Mouse (Mus musculus) liver, postnatal 0 days (tissue): ENCODE results near the gene Atp6v0b.

Source experiments
- CTCF ChIP-seq: sonication (generic); IDR thresholded peaks from 2 replicates; pipeline ENCODE4 v1.5.1; 2016; ENCODE audit warnings: antibody characterized with exemption, low read depth
- EP300 ChIP-seq: IDR thresholded peaks from 2 replicates; pipeline ENCODE4 v1.6.1; 2016; ENCODE audit warnings: antibody characterized with exemption, low read depth, mild to moderate bottlenecking

- no peak for TF ChIP-seq CTCF
- no peak for TF ChIP-seq EP300
These were observed 52.1 kb downstream of the Atp6v0b start for GRCm38 (mm10) chr4:117834845-117835530.
